Mouse (Mus musculus) stomach, postnatal 0 days (tissue): ENCODE measurements at regions not wholly inside any gene's neighbourhood (a gene's known extent, or its start where the extent isn't known, plus 50 kb on each side); places are given as distances from the start of the nearest gene placed in this dataset.

Experiments used
- CTCF ChIP-seq: IDR thresholded peaks from 2 replicates; pipeline ENCODE4 v1.5.1; 2016; ENCODE audit warnings: antibody characterized with exemption, low read depth, mild to moderate bottlenecking, moderate library complexity
- EP300 ChIP-seq: optimal IDR thresholded peaks from 2 replicates; pipeline ENCODE3; 2016; ENCODE audit warnings: antibody characterized with exemption

GRCm38 (mm10) chr11:63264432-63265061, 135.8 kb downstream of the Pmp22 start:
- peak; percentile 86 for TF ChIP-seq CTCF
- TF ChIP-seq EP300 = no peak
